Mouse (Mus musculus) neural tube, embryonic 11.5 days (tissue): ENCODE results near the gene Tgm4. TPM values are rescaled to one million over a fixed set of nuclear protein-coding genes. Genes with fewer than 3 reads are reported as not detected.

Experiments
- ATAC-seq: fragments of 200-750 bp; cut with Nextera tagmentation; 2 replicates; pipeline ENCODE4 v1.8.0; 2017; ENCODE audit warnings: moderate number of reproducible peaks, mild to moderate bottlenecking, moderate TSS enrichment, moderate library complexity; ENCODE audit not compliant: insufficient read depth, low FRiP score, low TSS enrichment
- DNase-seq: peaks from one replicate; pipeline ENCODE4 v3.0.0-alpha.2; 2015; ENCODE audit warnings: low spot score
- H3K27ac ChIP-seq: fragments of 300-500 bp; sonication (generic); 2 replicates; pipeline ENCODE4 v1.5.1; 2014; ENCODE audit warnings: low read depth, mild to moderate bottlenecking, low read length
- H3K27me3 ChIP-seq: fragments of 300-500 bp; sonication (generic); 2 replicates; pipeline ENCODE4 v1.6.1; 2014; ENCODE audit warnings: mild to moderate bottlenecking, low read length, mixed read lengths; ENCODE audit not compliant: control insufficient read depth, insufficient read depth
- H3K36me3 ChIP-seq: fragments of 300-500 bp; sonication (generic); 2 replicates; pipeline ENCODE4 v1.6.1; 2014; ENCODE audit warnings: mild to moderate bottlenecking, low read length, moderate library complexity, mixed read lengths; ENCODE audit not compliant: control insufficient read depth, insufficient read depth
- H3K4me1 ChIP-seq: fragments of 300-500 bp; sonication (generic); 2 replicates; pipeline ENCODE4 v1.6.1; 2014; ENCODE audit warnings: low read length, mixed read lengths; ENCODE audit not compliant: control insufficient read depth, insufficient read depth
- H3K4me2 ChIP-seq: fragments of 300-500 bp; sonication (generic); 2 replicates; pipeline ENCODE4 v1.6.1; 2014; ENCODE audit warnings: low read depth, mild to moderate bottlenecking, moderate library complexity
- H3K4me3 ChIP-seq: fragments of 300-500 bp; sonication (generic); 2 replicates; pipeline ENCODE4 v1.5.1; 2014; ENCODE audit warnings: low read depth, low read length
- H3K9ac ChIP-seq: fragments of 300-500 bp; sonication (generic); 2 replicates; pipeline ENCODE4 v1.6.1; 2014; ENCODE audit warnings: mild to moderate bottlenecking, low read length
- H3K9me3 ChIP-seq: fragments of 300-500 bp; sonication (generic); 2 replicates; pipeline ENCODE4 v1.6.1; 2016; ENCODE audit warnings: low read length; ENCODE audit not compliant: control insufficient read depth
- WGBS: fragments of 180-500 bp; shearing (Covaris S2); extraction: QIAGEN DNeasy Blood & Tissue Kit; methylation state at CpG from one replicate; pipeline ENCODE4 v1.1.7; 2014; 5-methylcytosine and 5-hydroxymethylcytosine counted together
- polyA plus RNA-seq: library from polyadenylated mRNA; unstranded; fragments of >200 nt; fragmentation: Nextera tagmentation; extraction: Ambion mirVana; gene quantifications from 2 replicates; pipeline ENCODE4 v1.2.1, GENCODE M21; 2014

Gene Tgm4
- 0.49 and 0.57 TPM in 2 replicates for polyA plus RNA-seq

GRCm38 (mm10) chr9:123034426-123034825, at the start of gene Tgm4:
TSS of gene Tgm4 (plus strand) at chr9:123034726.
- H3K9ac ChIP-seq, result no peak within 1 kb of the TSS
- H3K27me3 ChIP-seq, result no peaks in the 10 kb centered on the region
- ATAC-seq (no peak), DNase-seq (no peak)
- H3K4me2 ChIP-seq, result no peak within 1 kb of the TSS
- no peaks in the 10 kb centered on the region for H3K36me3 ChIP-seq
- WGBS, result 88% methylated on average over 4 of the region's 4 CpGs
- no peaks in the 10 kb centered on the region for H3K9me3 ChIP-seq
- no peak within 1 kb of the TSS for H3K27ac ChIP-seq
- no peak within 1 kb of the TSS for H3K4me3 ChIP-seq
- no peaks in the 10 kb centered on the region for H3K4me1 ChIP-seq

GRCm38 (mm10) chr9:122998406-122999192, 35.9 kb upstream of the Tgm4 start:
- no peaks in the 10 kb centered on the region; the same call in 1 of the 2 replicates for H3K36me3 ChIP-seq
- no peak overlapping the region for H3K9ac ChIP-seq
- no peaks in the 10 kb centered on the region for H3K27me3 ChIP-seq
- no peak overlapping the region for H3K27ac ChIP-seq
- H3K9me3 ChIP-seq, result no peaks in the 10 kb centered on the region
- DNase-seq (no peak), ATAC-seq (no peak)
- H3K4me3 ChIP-seq, result no peak overlapping the region
- no peaks in the 10 kb centered on the region for H3K4me1 ChIP-seq
- H3K4me2 ChIP-seq, result no peak overlapping the region
- 94% methylated on average over 10 of the region's 10 CpGs for WGBS

- no peak overlapping the region for H3K9ac ChIP-seq
- H3K4me3 ChIP-seq, result no peak overlapping the region
- no peak for ATAC-seq
- H3K27ac ChIP-seq, result no peak overlapping the region
- no peaks in the 10 kb centered on the region for H3K9me3 ChIP-seq
- DNase-seq, result no peak
- H3K4me2 ChIP-seq, result no peak overlapping the region
- no peaks in the 10 kb centered on the region for H3K27me3 ChIP-seq
- WGBS, result 97% methylated on average over 4 of the region's 4 CpGs
- H3K36me3 ChIP-seq, result peaks cover 3% of the 10 kb centered on the region
- H3K4me1 ChIP-seq, result no peaks in the 10 kb centered on the region
These were observed 35.3 kb upstream of the Tgm4 start for GRCm38 (mm10) chr9:122999193-122999586.

GRCm38 (mm10) chr9:123004718-123005117, 29.8 kb upstream of the Tgm4 start:
- DNase-seq (no peak), ATAC-seq (no peak)
- 92% methylated on average over 2 of the region's 2 CpGs for WGBS
- Histone ChIP-seq H3K27ac (no peak overlapping the region), H3K9me3 (no peaks in the 10 kb centered on the region), H3K36me3 (peaks cover 3% of the 10 kb centered on the region), H3K4me3 (no peak overlapping the region), H3K4me1 (no peaks in the 10 kb centered on the region), H3K27me3 (no peaks in the 10 kb centered on the region), H3K9ac (no peak overlapping the region), H3K4me2 (no peak overlapping the region)

GRCm38 (mm10) chr9:123006071-123006470, 28.5 kb upstream of the Tgm4 start:
- no peak for DNase-seq

GRCm38 (mm10) chr9:123020995-123021631, 13.4 kb upstream of the Tgm4 start, which contains the start of gene Tmem42:
TSS of gene Tmem42 (plus strand) at chr9:123021326.
- DNase-seq (peak; percentile 91), ATAC-seq (peak; percentile 96)
- WGBS, result under 1% methylated on average over 50 of the region's 69 CpGs
- H3K9me3 ChIP-seq, result no peaks in the 10 kb centered on the region
- peak within 1 kb of the TSS; percentile 66 for H3K4me3 ChIP-seq
- H3K36me3 ChIP-seq, result no peaks in the 10 kb centered on the region; the same call in 1 of the 2 replicates
- H3K27ac ChIP-seq, result peak within 1 kb of the TSS; percentile 85
- no peaks in the 10 kb centered on the region; the same call in 1 of the 2 replicates for H3K4me1 ChIP-seq
- peak within 1 kb of the TSS; percentile 53 for H3K4me2 ChIP-seq
- no peaks in the 10 kb centered on the region for H3K27me3 ChIP-seq
- H3K9ac ChIP-seq, result peak within 1 kb of the TSS; percentile 78

More at GRCm38 (mm10) chr9:123006071-123006470, 28.5 kb upstream of the Tgm4 start:
- no peak overlapping the region for H3K9ac ChIP-seq
- no peaks in the 10 kb centered on the region for H3K27me3 ChIP-seq
- no peak for ATAC-seq
- H3K4me1 ChIP-seq, result no peaks in the 10 kb centered on the region
- 89% methylated on average over 6 of the region's 6 CpGs for WGBS
- H3K36me3 ChIP-seq, result peaks cover 3% of the 10 kb centered on the region
- no peak overlapping the region for H3K27ac ChIP-seq
- no peak overlapping the region for H3K4me3 ChIP-seq
- no peak overlapping the region for H3K4me2 ChIP-seq
- no peaks in the 10 kb centered on the region for H3K9me3 ChIP-seq

- peak overlapping the region; percentile 53 for H3K4me2 ChIP-seq
- DNase-seq (no peak), ATAC-seq (peak; percentile 48)
- no peaks in the 10 kb centered on the region for H3K9me3 ChIP-seq
- H3K27ac ChIP-seq, result no peak overlapping the region
- no peaks in the 10 kb centered on the region for H3K36me3 ChIP-seq
- H3K9ac ChIP-seq, result 0 out of 2 replicates have a peak overlapping the region, but pooled peaks have one; percentile 24
- 49% methylated on average over 16 of the region's 24 CpGs for WGBS
- H3K4me1 ChIP-seq, result no peaks in the 10 kb centered on the region; the same call in 1 of the 2 replicates
- peak overlapping the region; percentile 66 for H3K4me3 ChIP-seq
- H3K27me3 ChIP-seq, result no peaks in the 10 kb centered on the region
These were observed 12.7 kb upstream of the Tgm4 start for GRCm38 (mm10) chr9:123021636-123022379.

GRCm38 (mm10) chr9:123024201-123024600, 10.3 kb upstream of the Tgm4 start:
- ATAC-seq (no peak), DNase-seq (no peak)
- Histone ChIP-seq H3K9ac (no peak overlapping the region), H3K4me3 (no peak overlapping the region), H3K9me3 (no peaks in the 10 kb centered on the region), H3K27me3 (no peaks in the 10 kb centered on the region), H3K4me1 (no peaks in the 10 kb centered on the region; the same call in 1 of the 2 replicates), H3K36me3 (no peaks in the 10 kb centered on the region), H3K4me2 (no peak overlapping the region), H3K27ac (no peak overlapping the region)
- WGBS, result 84% methylated on average over 2 of the region's 2 CpGs
